12 mouse cellular contexts compared by ENCODE assay signal in the genomic region with DNA sequence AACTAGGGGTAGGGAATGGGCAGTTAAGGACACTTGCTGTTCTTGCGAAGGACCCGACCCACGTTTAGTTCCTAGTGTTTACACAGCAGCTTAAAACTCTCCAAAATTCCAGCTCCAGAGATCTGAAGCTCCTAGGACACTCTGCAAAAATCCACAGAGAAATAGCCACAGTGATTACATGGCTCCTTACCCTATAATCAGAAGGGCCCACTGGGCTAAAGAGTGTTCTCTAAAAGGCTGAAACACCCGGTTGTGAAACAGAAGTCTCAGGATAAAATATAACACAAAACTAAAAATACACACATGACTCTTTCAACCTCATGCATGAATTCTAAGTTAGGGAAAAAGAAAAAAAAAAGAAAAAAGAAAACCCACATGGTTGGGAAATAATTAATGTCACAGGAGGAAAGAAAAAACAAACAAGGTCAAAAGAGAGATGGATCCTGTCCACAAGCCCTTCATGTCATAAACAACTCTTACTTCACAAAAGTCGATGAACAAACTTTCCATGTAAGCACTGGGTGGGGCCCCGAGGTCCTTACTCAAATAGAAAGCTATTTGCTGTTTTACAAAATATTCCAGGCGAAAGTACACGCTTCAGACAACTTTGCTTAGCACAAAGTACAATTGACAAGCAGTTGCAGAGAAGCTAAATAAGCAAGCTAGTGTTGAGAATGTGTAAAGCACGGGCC.
DNase-seq lines count a peak whose midpoint lies in the region; ATAC-seq and TF ChIP-seq lines count a peak whose summit lies in the region.
"Had no signal": no experiment of that assay in that cellular context is flagged by ENCODE, and none has a peak within 500 bp of the region (broad histone marks: within the 10 kb centered on the region; RNA-seq: fewer than 3 reads in every experiment).

No protein-coding gene starts in this region.

- no peak overlapping the region for H3K4me2 ChIP-seq in embryonic facial prominence, embryonic 14.5 days (ENCODE audit: low read depth, low read length)
- H3K4me2 ChIP-seq in kidney, embryonic 14.5 days (replicated peaks; ENCODE audit: low read depth, low read length) = no peak overlapping the region
- H3K4me2 ChIP-seq in lung, postnatal 0 days (replicated peaks; ENCODE audit: low read depth, low read length) = no peak overlapping the region
- H3K4me2 ChIP-seq: forebrain, embryonic 15.5 days had no signal

- no peak for TF ChIP-seq CTCF in kidney, adult 2 months (conservative IDR thresholded peaks at IDR 0.05; ENCODE audit: insufficient read depth, insufficient read length, low read depth, low read length)
- peak; percentile 19; the same call in 1 of the 2 replicates for TF ChIP-seq CTCF in lung, postnatal 0 days (IDR thresholded peaks at IDR 0.05)

- no peak for ATAC-seq in embryonic facial prominence, embryonic 14.5 days (ENCODE audit: low read depth)
- ATAC-seq in kidney, embryonic 14.5 days (ENCODE audit: low FRiP score, low TSS enrichment) = no peak
- peak; percentile 74 for ATAC-seq in lung, postnatal 0 days
- ATAC-seq: forebrain, embryonic 15.5 days; hindbrain, postnatal 0 days had no signal

- peak overlapping the region; percentile 63 for H3K27ac ChIP-seq in embryonic facial prominence, embryonic 14.5 days (replicated peaks; ENCODE audit: low read depth, low read length)
- H3K27ac ChIP-seq in embryonic facial prominence, embryonic 10.5 days (replicated peaks) = no peak overlapping the region
- H3K27ac ChIP-seq in kidney, adult 2 months (ENCODE audit: insufficient read depth, low read depth, low read length) = no peak overlapping the region
- H3K27ac ChIP-seq in kidney, embryonic 14.5 days (ENCODE audit: low read depth, low read length) = no peak overlapping the region
- H3K27ac ChIP-seq in lung, postnatal 0 days (ENCODE audit: low read length) = peak overlapping the region; percentile 47; the same call in 1 of the 2 replicates
- H3K27ac ChIP-seq: forebrain, embryonic 15.5 days; hindbrain, postnatal 0 days had no signal

- no peaks in the 10 kb centered on the region for H3K36me3 ChIP-seq in embryonic facial prominence, embryonic 14.5 days (ENCODE audit: control insufficient read depth, insufficient read depth, low read length)
- no peaks in the 10 kb centered on the region for H3K36me3 ChIP-seq in embryonic facial prominence, embryonic 10.5 days (replicated peaks)
- no peaks in the 10 kb centered on the region for H3K36me3 ChIP-seq in kidney, adult 2 months (ENCODE audit: control insufficient read depth, insufficient read depth, low read length)
- no peaks in the 10 kb centered on the region for H3K36me3 ChIP-seq in kidney, embryonic 14.5 days (ENCODE audit: control insufficient read depth, insufficient read depth, low read length)
- no peaks in the 10 kb centered on the region for H3K36me3 ChIP-seq in lung, postnatal 0 days (ENCODE audit: insufficient read depth, low read length)
- H3K36me3 ChIP-seq: forebrain, embryonic 15.5 days had no signal

- TF ChIP-seq POLR2A in kidney, adult 2 months (IDR thresholded peaks at IDR 0.05; ENCODE audit: low read depth, low read length) = no peak

- H3K27me3 ChIP-seq in embryonic facial prominence, embryonic 14.5 days (replicated peaks; ENCODE audit: control insufficient read depth, insufficient read depth, low read length) = no peaks in the 10 kb centered on the region
- no peaks in the 10 kb centered on the region for H3K27me3 ChIP-seq in embryonic facial prominence, embryonic 10.5 days (replicated peaks; ENCODE audit: low read depth, poor library complexity, severe bottlenecking)
- H3K27me3 ChIP-seq in kidney, adult 2 months (replicated peaks; ENCODE audit: control insufficient read depth, insufficient read depth, low read length) = no peaks in the 10 kb centered on the region
- no peaks in the 10 kb centered on the region for H3K27me3 ChIP-seq in kidney, embryonic 14.5 days (ENCODE audit: control insufficient read depth, insufficient read depth, low read length)
- H3K27me3 ChIP-seq in lung, postnatal 0 days (replicated peaks; ENCODE audit: insufficient read depth, low read length) = no peaks in the 10 kb centered on the region
- H3K27me3 ChIP-seq: forebrain, embryonic 15.5 days had no signal

- no peak overlapping the region for H3K4me3 ChIP-seq in embryonic facial prominence, embryonic 14.5 days (ENCODE audit: low read depth, low read length)
- no peak overlapping the region for H3K4me3 ChIP-seq in embryonic facial prominence, embryonic 10.5 days
- no peak overlapping the region for H3K4me3 ChIP-seq in kidney, adult 2 months (ENCODE audit: insufficient read depth, low read depth, low read length)
- no peak overlapping the region for H3K4me3 ChIP-seq in kidney, embryonic 14.5 days (ENCODE audit: low read length)
- no peak overlapping the region for H3K4me3 ChIP-seq in lung, postnatal 0 days (ENCODE audit: low read depth, low read length)
- H3K4me3 ChIP-seq: forebrain, embryonic 15.5 days had no signal

- H3K9me3 ChIP-seq in embryonic facial prominence, embryonic 14.5 days (ENCODE audit: control insufficient read depth, low read length) = no peaks in the 10 kb centered on the region
- no peaks in the 10 kb centered on the region for H3K9me3 ChIP-seq in embryonic facial prominence, embryonic 10.5 days
- H3K9me3 ChIP-seq in kidney, embryonic 14.5 days (ENCODE audit: control insufficient read depth, low read length) = no peaks in the 10 kb centered on the region
- no peaks in the 10 kb centered on the region for H3K9me3 ChIP-seq in lung, postnatal 0 days (ENCODE audit: low read length)
- H3K9me3 ChIP-seq: forebrain, embryonic 15.5 days had no signal

- TF ChIP-seq EP300 in lung, postnatal 0 days (IDR thresholded peaks at IDR 0.05) = peak; percentile 78

- no peak overlapping the region for H3K9ac ChIP-seq in embryonic facial prominence, embryonic 14.5 days (ENCODE audit: low read depth, low read length)
- H3K9ac ChIP-seq in kidney, embryonic 14.5 days (ENCODE audit: low read depth, low read length) = no peak overlapping the region
- H3K9ac ChIP-seq in lung, postnatal 0 days (replicated peaks; ENCODE audit: low read depth) = no peak overlapping the region
- H3K9ac ChIP-seq: forebrain, embryonic 15.5 days had no signal

- WGBS in embryonic facial prominence, embryonic 14.5 days = 70% methylated on average over 9 of the region's 9 CpGs
- WGBS in embryonic facial prominence, embryonic 10.5 days = 80% methylated on average over 9 of the region's 9 CpGs
- WGBS in kidney, adult 2 months = 64% methylated on average over 9 of the region's 9 CpGs
- 69% methylated on average over 9 of the region's 9 CpGs for WGBS in kidney, embryonic 14.5 days
- 31% methylated on average over 9 of the region's 9 CpGs for WGBS in lung, postnatal 0 days

- DNase-seq in embryonic facial prominence, embryonic 14.5 days (ENCODE audit: low spot score) = peak; percentile 48
- DNase-seq in embryonic facial prominence, embryonic 10.5 days (ENCODE audit: low spot score) = no peak
- DNase-seq in kidney, adult 2 months = peak; percentile 33
- peak; percentile 92 for DNase-seq in adipocyte (ENCODE audit: low spot score)
- peak; percentile 89 for DNase-seq in lung, postnatal 0 days (ENCODE audit: low spot score)
- DNase-seq in layer of hippocampus, postnatal 10 days (ENCODE audit: low spot score in 2 of 2) = no peak
- no peak for DNase-seq in layer of hippocampus, adult 9-10 months (ENCODE audit: low spot score)
- DNase-seq: spleen, adult 18-20 months; thymus, postnatal 25 days had no signal

- H3K4me1 ChIP-seq in embryonic facial prominence, embryonic 14.5 days (ENCODE audit: control insufficient read depth, insufficient read depth, low read length) = peaks cover 8% of the 10 kb centered on the region; the same call in 1 of the 2 replicates
- no peaks in the 10 kb centered on the region for H3K4me1 ChIP-seq in embryonic facial prominence, embryonic 10.5 days
- no peaks in the 10 kb centered on the region for H3K4me1 ChIP-seq in kidney, adult 2 months (ENCODE audit: control insufficient read depth, insufficient read depth, low read length)
- H3K4me1 ChIP-seq in kidney, embryonic 14.5 days (ENCODE audit: control insufficient read depth, insufficient read depth, low read length) = no peaks in the 10 kb centered on the region
- no peaks in the 10 kb centered on the region; the same call in 1 of the 2 replicates for H3K4me1 ChIP-seq in lung, postnatal 0 days (ENCODE audit: insufficient read depth, low read depth, low read length)
- H3K4me1 ChIP-seq: forebrain, embryonic 15.5 days had no signal

Comparison
In these comparisons a context has a peak if more than half of its experiments do, and no peak if none do; other contexts are left out.
1. DNase-seq: peak in embryonic facial prominence, embryonic 14.5 days (single experiment), kidney, adult 2 months (single experiment), adipocyte (single experiment) and lung, postnatal 0 days (single experiment); none in embryonic facial prominence, embryonic 10.5 days (single experiment), layer of hippocampus, postnatal 10 days (0 of 2) and layer of hippocampus, adult 9-10 months (single experiment).
2. H3K27ac ChIP-seq: peak in embryonic facial prominence, embryonic 14.5 days (single experiment) and lung, postnatal 0 days (single experiment); none in embryonic facial prominence, embryonic 10.5 days (single experiment), kidney, adult 2 months (single experiment) and kidney, embryonic 14.5 days (single experiment).